Mouse (Mus musculus): ENCODE results near the gene Rngtt. TPM values are rescaled to one million over a fixed set of nuclear protein-coding genes. Genes with fewer than 3 reads are reported as not detected.
A peak's percentile ranks its signal among the peaks of the same experiment; 100 is the strongest.

Rngtt gene
- polyA plus RNA-seq, 1 experiment from 2014 or later = 14.3 TPM

DNA sequence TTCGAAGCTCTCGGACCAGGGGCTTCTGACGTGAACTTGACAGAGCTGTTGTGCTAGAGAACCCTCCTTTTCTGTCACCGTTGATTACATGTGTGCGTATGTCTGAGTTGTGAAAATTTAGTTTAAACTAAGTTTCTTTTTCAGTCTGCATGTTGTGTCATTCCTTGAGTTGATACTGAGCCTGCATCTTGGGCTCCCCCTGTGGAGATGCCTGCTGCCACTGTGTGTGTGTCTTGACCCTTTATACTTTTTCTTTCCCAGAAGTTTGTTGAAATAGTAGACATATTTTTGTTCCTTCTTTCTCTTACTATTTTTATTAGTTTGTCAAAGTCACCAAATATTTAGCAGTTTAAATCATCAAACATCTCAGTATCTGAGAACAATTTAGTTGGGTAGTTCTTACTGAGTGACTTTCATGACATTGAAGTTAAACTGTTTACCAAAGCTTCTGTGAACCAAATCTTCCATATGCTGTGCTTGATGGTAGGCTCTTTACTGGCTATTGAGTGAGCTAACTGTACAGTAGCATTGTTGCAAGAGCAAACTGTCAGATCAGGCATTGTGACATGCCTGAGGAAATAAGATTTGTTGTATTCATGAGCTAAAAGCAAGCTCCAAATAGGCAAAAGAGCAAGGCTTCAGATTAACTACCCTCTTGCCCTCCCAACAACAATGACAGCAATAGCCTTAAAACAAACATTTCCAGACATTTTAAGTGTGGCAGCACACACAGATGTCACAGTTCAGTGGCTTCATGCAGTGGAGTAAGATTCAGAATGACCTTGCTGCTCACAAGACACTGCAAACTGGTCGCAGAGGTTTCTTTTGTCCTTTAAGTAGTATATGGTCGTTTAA is 33.0 kb downstream of the Rngtt start:
- WGBS = 79% methylated on average over 7 of the region's 7 CpGs
- no peak overlapping the region for H3K4me2 ChIP-seq (ENCODE audit: low read length)
- no peak overlapping the region for H3K4me3 ChIP-seq (replicated peaks; ENCODE audit: low read depth, low read length)
- H3K9ac ChIP-seq (ENCODE audit: low read depth, low read length) = no peak overlapping the region
- DNase-seq (ENCODE audit: low spot score) (peak; percentile 9), ATAC-seq (replicated peaks; ENCODE audit: low FRiP score, low read depth) (no peak)
- H3K27me3 ChIP-seq (ENCODE audit: insufficient read depth, low read length) = no peaks in the 10 kb centered on the region
- no peaks in the 10 kb centered on the region for H3K4me1 ChIP-seq (replicated peaks; ENCODE audit: insufficient read depth, low read length)
- H3K9me3 ChIP-seq (replicated peaks; ENCODE audit: low read length) = no peaks in the 10 kb centered on the region
- 0 out of 2 replicates have a peak overlapping the region, but pooled peaks have one; percentile 2 for H3K27ac ChIP-seq
- H3K36me3 ChIP-seq (ENCODE audit: insufficient read depth, low read length) = 0 out of 2 replicates have a peak, but pooled peaks cover 3% of the 10 kb centered on the region
- no peak for TF ChIP-seq CTCF (IDR thresholded peaks at IDR 0.05; ENCODE audit: low read depth)

DNA sequence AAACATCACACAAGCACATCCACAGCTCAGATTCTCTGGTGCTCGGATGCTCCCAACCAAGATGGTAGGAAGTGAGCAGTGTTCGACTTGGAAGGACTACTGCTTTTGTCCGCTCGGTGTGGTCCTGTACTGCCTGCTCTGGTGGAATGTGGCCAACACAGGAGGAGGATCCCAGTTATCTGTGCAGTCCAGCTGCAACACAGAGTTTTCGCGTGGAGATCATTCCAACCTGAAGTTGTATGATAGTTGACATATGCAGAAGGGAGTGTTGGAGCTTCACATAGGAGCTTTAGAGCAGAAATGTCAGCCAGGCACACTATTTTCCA is 33.6 kb downstream of the Rngtt start:
- TF ChIP-seq CTCF (IDR thresholded peaks at IDR 0.05; ENCODE audit: low read depth) = no peak
- Histone ChIP-seq H3K4me1 (replicated peaks; ENCODE audit: insufficient read depth, low read length) (no peaks in the 10 kb centered on the region), H3K9ac (ENCODE audit: low read depth, low read length) (no peak overlapping the region), H3K9me3 (replicated peaks; ENCODE audit: low read length) (no peaks in the 10 kb centered on the region), H3K27me3 (ENCODE audit: insufficient read depth, low read length) (no peaks in the 10 kb centered on the region), H3K27ac (no peak overlapping the region), H3K36me3 (ENCODE audit: insufficient read depth, low read length) (0 out of 2 replicates have a peak, but pooled peaks cover 3% of the 10 kb centered on the region), H3K4me2 (ENCODE audit: low read length) (no peak overlapping the region), H3K4me3 (replicated peaks; ENCODE audit: low read depth, low read length) (no peak overlapping the region)
- WGBS = 81% methylated on average over 6 of the region's 6 CpGs
- ATAC-seq (replicated peaks; ENCODE audit: low FRiP score, low read depth) (no peak), DNase-seq (ENCODE audit: low spot score) (peak; percentile 2)

DNA sequence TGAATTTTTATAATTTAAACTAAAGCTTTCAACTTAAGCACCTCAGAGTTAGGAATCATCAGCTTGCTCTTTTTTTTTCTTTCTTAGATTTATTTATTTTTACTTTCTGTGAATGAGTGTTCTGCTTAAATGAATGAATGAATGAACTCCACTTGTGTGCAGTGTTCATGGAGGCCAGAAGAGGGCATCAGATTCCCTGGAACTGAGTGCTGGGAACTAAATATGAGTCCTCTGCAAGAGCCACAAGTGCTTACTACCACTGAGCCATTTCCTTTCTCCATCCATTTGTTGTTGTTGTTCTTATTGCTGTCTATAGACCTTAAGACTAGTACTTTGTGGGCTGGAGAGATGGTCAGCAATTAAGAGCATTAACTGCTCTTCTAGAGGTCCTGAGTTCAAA is 53.3 kb downstream of the Rngtt start:
- DNase-seq (ENCODE audit: low spot score) (no peak), ATAC-seq (replicated peaks; ENCODE audit: low FRiP score, low read depth) (no peak)
- 0 out of 2 replicates have a peak, but pooled peaks cover 1% of the 10 kb centered on the region for H3K36me3 ChIP-seq (ENCODE audit: insufficient read depth, low read length)
- H3K27me3 ChIP-seq (ENCODE audit: insufficient read depth, low read length) = no peaks in the 10 kb centered on the region
- no peak overlapping the region for H3K9ac ChIP-seq (ENCODE audit: low read depth, low read length)
- H3K4me3 ChIP-seq (replicated peaks; ENCODE audit: low read depth, low read length) = no peak overlapping the region
- no peaks in the 10 kb centered on the region for H3K4me1 ChIP-seq (replicated peaks; ENCODE audit: insufficient read depth, low read length)
- H3K9me3 ChIP-seq (replicated peaks; ENCODE audit: low read length) = no peaks in the 10 kb centered on the region
- H3K27ac ChIP-seq = no peak overlapping the region
- no peak for TF ChIP-seq CTCF (IDR thresholded peaks at IDR 0.05; ENCODE audit: low read depth)
- H3K4me2 ChIP-seq (ENCODE audit: low read length) = no peak overlapping the region

DNA sequence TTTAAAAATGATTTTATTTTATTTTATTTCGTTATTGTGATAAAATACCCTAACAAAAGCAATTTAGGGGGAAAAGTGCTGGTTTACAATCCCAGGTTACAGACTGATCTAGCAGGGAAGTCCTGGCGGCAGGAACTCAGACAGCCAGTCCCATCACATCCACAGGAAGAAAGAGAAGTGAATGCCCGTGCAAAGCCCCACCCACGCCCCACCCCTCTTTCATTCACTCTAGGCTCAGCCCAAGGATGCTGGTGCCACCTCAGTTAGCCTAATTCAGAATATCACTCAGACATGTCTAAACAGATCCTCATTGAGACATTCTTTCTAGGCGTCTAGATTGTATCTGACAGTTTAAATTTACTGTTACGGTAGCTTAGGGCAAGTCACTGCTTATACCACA is 64.8 kb downstream of the Rngtt start:
- Histone ChIP-seq H3K4me3 (replicated peaks; ENCODE audit: low read depth, low read length) (no peak overlapping the region), H3K27me3 (ENCODE audit: insufficient read depth, low read length) (no peaks in the 10 kb centered on the region), H3K4me2 (ENCODE audit: low read length) (no peak overlapping the region), H3K4me1 (replicated peaks; ENCODE audit: insufficient read depth, low read length) (no peaks in the 10 kb centered on the region), H3K9ac (ENCODE audit: low read depth, low read length) (no peak overlapping the region), H3K27ac (no peak overlapping the region), H3K9me3 (replicated peaks; ENCODE audit: low read length) (no peaks in the 10 kb centered on the region), H3K36me3 (ENCODE audit: insufficient read depth, low read length) (no peaks in the 10 kb centered on the region)
- no peak for TF ChIP-seq CTCF (IDR thresholded peaks at IDR 0.05; ENCODE audit: low read depth)
- WGBS = 70% methylated on average over 6 of the region's 6 CpGs
- ATAC-seq (replicated peaks; ENCODE audit: low FRiP score, low read depth) (no peak), DNase-seq (ENCODE audit: low spot score) (no peak)

DNA sequence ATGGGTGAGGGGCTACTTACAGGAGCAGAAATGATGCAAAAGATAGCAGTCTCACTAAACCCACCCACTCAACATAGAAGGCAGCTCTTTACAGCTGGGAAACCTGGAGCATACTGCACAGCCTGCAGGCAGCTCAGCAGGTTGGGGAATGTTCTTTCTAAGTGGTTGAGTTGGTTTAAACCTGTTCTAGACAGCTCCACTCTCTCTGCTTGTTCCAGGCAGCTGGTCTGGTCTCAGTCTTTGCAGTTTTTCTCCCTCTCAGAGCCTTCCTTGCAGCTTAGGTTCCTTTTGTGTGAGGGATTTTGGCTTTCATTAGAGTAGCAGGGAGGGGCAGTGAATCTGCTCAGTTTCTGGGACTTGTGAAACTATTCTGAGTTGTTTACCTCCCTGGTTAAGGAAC is 67.5 kb downstream of the Rngtt start:
- H3K4me2 ChIP-seq (ENCODE audit: low read length) = no peak overlapping the region
- no peak for TF ChIP-seq CTCF (IDR thresholded peaks at IDR 0.05; ENCODE audit: low read depth)
- no peaks in the 10 kb centered on the region for H3K9me3 ChIP-seq (replicated peaks; ENCODE audit: low read length)
- DNase-seq (ENCODE audit: low spot score) (no peak), ATAC-seq (replicated peaks; ENCODE audit: low FRiP score, low read depth) (no peak; the same call in 1 of the 2 replicates)
- no peak overlapping the region for H3K9ac ChIP-seq (ENCODE audit: low read depth, low read length)
- H3K27me3 ChIP-seq (ENCODE audit: insufficient read depth, low read length) = no peaks in the 10 kb centered on the region
- H3K4me1 ChIP-seq (replicated peaks; ENCODE audit: insufficient read depth, low read length) = no peaks in the 10 kb centered on the region
- H3K4me3 ChIP-seq (replicated peaks; ENCODE audit: low read depth, low read length) = no peak overlapping the region
- H3K27ac ChIP-seq = peak overlapping the region; percentile 3; the same call in 1 of the 2 replicates
- no peaks in the 10 kb centered on the region for H3K36me3 ChIP-seq (ENCODE audit: insufficient read depth, low read length)

DNA sequence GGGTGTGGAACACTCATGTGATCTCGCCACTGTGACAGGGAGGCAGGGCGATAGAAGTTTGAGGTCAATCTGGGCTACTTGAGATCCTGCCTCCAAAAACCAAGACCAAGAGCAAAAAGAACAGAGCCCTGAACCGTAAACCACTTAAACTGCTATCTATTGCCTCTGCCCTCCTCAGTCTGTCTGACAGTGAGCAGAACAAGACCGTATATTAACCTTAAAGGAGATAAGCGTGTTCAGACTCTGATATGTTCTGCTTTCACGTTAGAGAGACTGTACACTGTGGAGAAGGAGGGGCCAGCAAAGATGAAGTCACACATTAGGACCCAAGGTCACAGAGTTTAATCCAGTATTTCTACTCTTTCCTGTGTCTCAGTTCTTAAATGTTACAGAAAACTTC is 68.8 kb downstream of the Rngtt start:
- 63% methylated on average over 6 of the region's 6 CpGs for WGBS
- no peak overlapping the region for H3K4me3 ChIP-seq (replicated peaks; ENCODE audit: low read depth, low read length)

More for the DNA sequence above, 68.8 kb downstream of the Rngtt start:
- DNase-seq (ENCODE audit: low spot score) = no peak
- Histone ChIP-seq H3K4me1 (replicated peaks; ENCODE audit: insufficient read depth, low read length) (no peaks in the 10 kb centered on the region), H3K27ac (no peak overlapping the region), H3K36me3 (ENCODE audit: insufficient read depth, low read length) (no peaks in the 10 kb centered on the region), H3K27me3 (ENCODE audit: insufficient read depth, low read length) (no peaks in the 10 kb centered on the region), H3K9me3 (replicated peaks; ENCODE audit: low read length) (no peaks in the 10 kb centered on the region), H3K9ac (ENCODE audit: low read depth, low read length) (no peak overlapping the region), H3K4me2 (ENCODE audit: low read length) (no peak overlapping the region)
- ATAC-seq (replicated peaks; ENCODE audit: low FRiP score, low read depth) = no peak; the same call in 1 of the 2 replicates
- no peak for TF ChIP-seq CTCF (IDR thresholded peaks at IDR 0.05; ENCODE audit: low read depth)

Measured in kidney, postnatal 0 days (tissue).